Mouse (Mus musculus): ENCODE data around the gene Ttc28.

Ttc28 gene

GRCm38 (mm10) chr5:111287571-111287970, 408.0 kb downstream of the Ttc28 start:
- DNase-seq (ENCODE audit: low spot score) = no peak

DNA sequence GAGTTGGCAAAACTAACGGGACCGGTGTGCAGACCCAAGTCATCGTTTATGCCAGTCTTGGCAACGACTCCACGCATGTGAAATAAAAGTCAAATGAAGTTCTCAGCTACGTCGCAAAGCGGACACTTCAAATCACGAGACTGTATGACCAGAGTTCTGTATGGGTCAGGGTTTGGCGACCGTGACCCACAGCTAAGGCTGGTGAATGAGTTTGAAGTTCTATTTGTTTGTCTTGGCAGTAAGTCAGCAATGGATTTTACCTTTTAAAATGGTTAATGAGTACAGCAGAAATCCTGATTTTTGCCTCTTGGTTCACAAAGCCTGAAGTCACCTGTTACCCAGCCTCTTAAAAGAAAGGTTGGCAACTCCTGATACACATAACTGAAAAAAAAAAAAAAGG, 408.9 kb downstream of the Ttc28 start:
- no peak for DNase-seq (ENCODE audit: low spot score)

GRCm38 (mm10) chr5:111290071-111290470, 410.5 kb downstream of the Ttc28 start:
- no peak for DNase-seq (ENCODE audit: low spot score)

- no peak for DNase-seq (ENCODE audit: low spot score)
Observed at GRCm38 (mm10) chr5:111291639-111292038, 412.0 kb downstream of the Ttc28 start.

- no peak for DNase-seq (ENCODE audit: low spot score)
Observed at GRCm38 (mm10) chr5:111297801-111298200, 418.2 kb downstream of the Ttc28 start.

DNA sequence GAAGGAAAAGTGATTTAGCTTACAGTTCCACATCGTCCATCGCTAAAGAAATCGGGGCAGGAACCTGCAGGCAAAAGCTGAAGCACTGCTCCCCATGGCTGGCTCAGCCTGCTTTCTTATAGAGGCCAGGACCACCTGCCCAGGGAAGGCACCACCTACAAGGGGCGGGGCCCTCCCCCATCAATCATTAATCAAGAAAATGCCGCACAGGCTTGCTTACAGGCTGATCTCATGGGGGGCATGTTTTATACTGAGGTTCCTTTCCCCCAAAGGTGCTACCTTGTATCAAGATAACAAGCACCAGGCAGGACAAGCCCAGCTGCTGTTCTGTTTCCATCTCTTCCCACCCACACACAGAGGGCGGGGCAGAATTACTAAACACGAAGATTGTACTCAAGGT, 419.1 kb downstream of the Ttc28 start:
- no peak for DNase-seq (ENCODE audit: low spot score)

- no peak for DNase-seq (ENCODE audit: low spot score)
Observed at GRCm38 (mm10) chr5:111300776-111301175, 421.2 kb downstream of the Ttc28 start.

DNA sequence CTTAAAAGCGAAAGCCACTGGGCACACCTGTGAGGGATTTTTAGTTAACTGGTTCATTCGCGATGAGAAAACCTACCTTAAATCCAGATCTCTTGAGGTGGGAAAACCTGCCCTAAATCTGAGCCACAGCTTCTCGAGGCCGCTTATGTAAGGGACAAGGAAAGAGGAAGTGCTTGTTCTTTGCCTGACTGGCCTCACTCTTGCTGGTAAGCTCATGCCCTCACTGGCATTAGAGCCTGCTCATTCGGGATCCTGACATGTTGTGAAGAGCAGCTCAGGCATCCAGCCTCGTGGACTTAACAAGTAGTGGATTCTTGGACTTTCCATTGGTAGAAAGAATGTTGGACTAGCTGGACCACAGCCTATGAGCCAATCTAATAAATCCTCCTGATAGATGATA, 422.1 kb downstream of the Ttc28 start:
- DNase-seq (ENCODE audit: low spot score) = no peak

- no peak for DNase-seq (ENCODE audit: low spot score)
Observed at GRCm38 (mm10) chr5:111304730-111305129, 425.1 kb downstream of the Ttc28 start.

DNA sequence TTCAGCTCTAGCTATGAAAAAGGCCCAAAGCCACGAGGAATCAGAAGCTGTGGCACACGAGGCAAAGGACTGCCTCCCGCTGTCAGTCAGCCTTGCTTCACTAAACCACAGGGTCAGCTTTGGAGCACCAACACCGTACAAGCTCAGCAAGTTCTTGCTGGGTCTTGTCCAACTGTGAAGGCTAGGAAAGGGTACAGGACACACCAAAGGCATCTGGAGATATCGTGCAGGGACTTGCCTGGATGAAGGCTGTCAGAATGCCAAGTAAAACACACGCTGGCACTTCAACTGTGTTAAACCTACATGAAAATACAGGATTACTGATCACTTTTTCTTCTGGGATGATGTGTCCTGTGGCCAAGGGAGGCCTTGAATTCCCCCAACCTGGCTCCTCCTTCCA, 430.6 kb downstream of the Ttc28 start:
- DNase-seq (ENCODE audit: low spot score) = no peak

- no peak for DNase-seq (ENCODE audit: low spot score)
Observed at GRCm38 (mm10) chr5:111313833-111314232, 434.2 kb downstream of the Ttc28 start.

DNA sequence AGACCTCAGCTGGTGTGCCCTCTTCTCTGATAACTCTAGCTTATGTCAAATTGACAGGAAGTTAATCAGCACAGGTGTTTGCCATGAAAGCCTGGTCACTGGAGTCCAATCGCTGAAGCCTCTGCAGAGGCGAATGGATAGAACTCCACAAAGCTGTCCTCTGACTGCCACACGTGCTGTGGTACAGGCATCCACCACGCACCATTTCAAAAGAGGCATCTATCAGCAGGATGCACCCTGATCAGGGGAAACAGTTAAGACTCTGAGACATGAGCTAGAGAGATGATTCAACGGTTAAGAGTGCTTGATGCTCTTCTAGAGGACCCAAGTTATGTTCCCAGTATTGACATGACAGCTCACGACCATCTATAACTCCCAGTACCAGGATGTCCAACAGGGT, 435.5 kb downstream of the Ttc28 start:
- no peak for DNase-seq (ENCODE audit: low spot score)

DNA sequence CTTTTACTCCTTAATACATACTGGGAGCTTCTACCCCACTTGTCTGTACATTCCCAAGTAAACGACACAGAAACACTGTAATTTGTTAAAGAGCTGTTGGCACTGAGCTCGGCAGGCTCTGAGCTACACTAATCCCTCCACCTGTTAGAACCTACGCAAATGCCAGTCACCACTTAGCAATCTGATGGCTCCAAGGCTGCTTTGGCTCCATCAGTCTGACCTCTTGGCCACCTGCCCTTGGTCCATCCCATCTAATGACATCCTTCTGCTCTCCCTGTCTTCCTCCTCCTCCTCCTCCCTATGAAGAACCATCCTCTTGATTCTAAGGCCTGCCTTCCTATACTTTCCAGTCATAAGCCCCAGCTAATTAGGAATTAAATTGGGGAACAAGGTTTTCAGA, 437.9 kb downstream of the Ttc28 start:
- DNase-seq (ENCODE audit: low spot score) = no peak

GRCm38 (mm10) chr5:111318946-111319345, 439.3 kb downstream of the Ttc28 start:
- DNase-seq (ENCODE audit: low spot score) = no peak

DNA sequence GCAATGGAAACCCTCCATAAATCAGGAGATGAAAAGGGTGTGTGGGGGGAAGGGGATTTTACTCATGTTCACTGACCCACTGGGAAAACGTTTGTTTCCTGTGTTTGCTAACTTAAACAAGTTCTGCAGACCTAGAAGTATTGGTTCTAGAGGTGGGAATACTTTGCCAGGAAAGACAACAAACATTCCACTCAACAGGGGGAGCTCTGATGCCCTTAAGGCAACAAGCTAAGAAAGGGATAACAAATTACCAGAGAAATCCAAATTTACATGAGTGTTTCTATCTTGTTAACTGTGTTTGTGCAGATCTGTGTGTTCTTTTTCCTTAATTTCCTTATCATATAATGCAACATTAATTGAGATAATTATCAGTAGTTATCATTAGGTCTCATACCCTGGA, 446.2 kb downstream of the Ttc28 start:
- no peak for DNase-seq (ENCODE audit: low spot score)

- no peak for DNase-seq (ENCODE audit: low spot score)
Observed at GRCm38 (mm10) chr5:111327420-111327819, 447.8 kb downstream of the Ttc28 start.

- DNase-seq (ENCODE audit: low spot score) = no peak
Observed at GRCm38 (mm10) chr5:111329782-111330416, 450.3 kb downstream of the Ttc28 start.

GRCm38 (mm10) chr5:111330417-111331098, 451.0 kb downstream of the Ttc28 start, which contains the start of gene Pitpnb:
Gene Pitpnb (plus strand): TSS chr5:111330763.
- DNase-seq (ENCODE audit: low spot score) = peak; percentile 100

GRCm38 (mm10) chr5:111331099-111331435, 451.5 kb downstream of the Ttc28 start:
- DNase-seq (ENCODE audit: low spot score) = no peak

GRCm38 (mm10) chr5:111335939-111336691, 456.5 kb downstream of the Ttc28 start:
- no peak for DNase-seq (ENCODE audit: low spot score)

Measured in testis, postnatal 10 days (tissue).